Mouse (Mus musculus) intestine, embryonic 16.5 days (tissue): ENCODE data around the gene BC030499. TPM values are rescaled to one million over a fixed set of nuclear protein-coding genes. Genes with fewer than 3 reads are reported as not detected.
A peak's percentile ranks its signal among the peaks of the same experiment; 100 is the strongest.

ENCODE experiments used
- ATAC-seq: fragments of 200-750 bp; cut with Nextera tagmentation; 2 replicates; pipeline ENCODE4 v1.8.0; 2017; ENCODE audit warnings: moderate TSS enrichment, moderate library complexity
- H3K27ac ChIP-seq: fragments of 300-500 bp; sonication (generic); 2 replicates; pipeline ENCODE4 v1.5.1; 2014; ENCODE audit warnings: mild to moderate bottlenecking, low read length
- H3K27me3 ChIP-seq: fragments of 300-500 bp; sonication (generic); replicated peaks from 2 replicates; pipeline ENCODE4 v1.6.1; 2014; ENCODE audit warnings: low read length, control low read depth, mixed read lengths; ENCODE audit not compliant: control insufficient read depth, insufficient read depth
- H3K36me3 ChIP-seq: fragments of 300-500 bp; sonication (generic); 2 replicates; pipeline ENCODE4 v1.6.1; 2014; ENCODE audit warnings: low read length, control low read depth; ENCODE audit not compliant: control insufficient read depth, insufficient read depth
- H3K4me1 ChIP-seq: fragments of 300-500 bp; sonication (generic); 2 replicates; pipeline ENCODE4 v1.6.1; 2014; ENCODE audit warnings: low read length, control low read depth, mixed read lengths; ENCODE audit not compliant: control insufficient read depth, insufficient read depth
- H3K4me2 ChIP-seq: fragments of 300-500 bp; sonication (generic); 2 replicates; pipeline ENCODE4 v1.6.1; 2014; ENCODE audit warnings: low read depth, low read length, control low read depth
- H3K4me3 ChIP-seq: fragments of 300-500 bp; sonication (generic); 2 replicates; pipeline ENCODE4 v1.5.1; 2014; ENCODE audit warnings: mild to moderate bottlenecking, low read length
- H3K9ac ChIP-seq: fragments of 300-500 bp; sonication (generic); 2 replicates; pipeline ENCODE4 v1.6.1; 2014; ENCODE audit warnings: low read depth, low read length
- H3K9me3 ChIP-seq: fragments of 300-500 bp; sonication (generic); 2 replicates; pipeline ENCODE4 v1.6.1; 2016; ENCODE audit warnings: low read length, control low read depth; ENCODE audit not compliant: control insufficient read depth
- WGBS: fragments of 180-500 bp; shearing (Covaris S2); extraction: QIAGEN DNeasy Blood & Tissue Kit; methylation state at CpG from one replicate; pipeline ENCODE4 v1.1.7; 2014; 5-methylcytosine and 5-hydroxymethylcytosine counted together
- polyA plus RNA-seq: library from polyadenylated mRNA; unstranded; fragments of >200 nt; fragmentation: Nextera tagmentation; extraction: Ambion mirVana; gene quantifications from 2 replicates; pipeline ENCODE4 v1.2.1, GENCODE M21; 2015

BC030499 gene
- polyA plus RNA-seq: 0.32 TPM in 1 of 2 replicates, not detected in the other

DNA sequence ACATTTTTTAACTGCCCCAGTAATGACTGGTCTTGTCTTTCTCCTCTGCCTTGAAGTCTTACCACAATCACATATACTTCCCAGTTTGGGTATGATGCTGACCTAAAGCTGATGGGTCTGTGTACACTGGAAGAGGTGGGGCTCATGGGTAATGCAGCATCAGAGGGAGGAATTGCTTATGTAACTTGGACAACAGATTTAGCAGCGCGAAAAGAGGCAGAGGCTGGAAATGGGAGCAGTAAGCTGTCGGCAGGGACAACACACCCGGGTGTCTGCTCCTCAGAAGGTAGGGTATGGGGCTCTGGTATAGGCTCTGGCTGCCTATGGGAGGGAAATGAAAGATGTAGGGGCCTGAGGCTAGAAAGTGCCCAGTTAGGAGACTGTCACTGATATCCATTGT lies at the start of gene BC030499:
TSS of gene BC030499 (plus strand) at position 188 of the 400 bp plus-strand sequence.
- Histone ChIP-seq H3K9me3 (no peaks in the 10 kb centered on the region), H3K27ac (no peak within 1 kb of the TSS), H3K4me1 (no peaks in the 10 kb centered on the region; the same call in 1 of the 2 replicates), H3K4me3 (no peak within 1 kb of the TSS), H3K27me3 (no peaks in the 10 kb centered on the region), H3K36me3 (peaks cover 18% of the 10 kb centered on the region), H3K4me2 (no peak within 1 kb of the TSS), H3K9ac (no peak within 1 kb of the TSS)
- 91% methylated on average over 4 of the region's 4 CpGs for WGBS
- no peak for ATAC-seq

DNA sequence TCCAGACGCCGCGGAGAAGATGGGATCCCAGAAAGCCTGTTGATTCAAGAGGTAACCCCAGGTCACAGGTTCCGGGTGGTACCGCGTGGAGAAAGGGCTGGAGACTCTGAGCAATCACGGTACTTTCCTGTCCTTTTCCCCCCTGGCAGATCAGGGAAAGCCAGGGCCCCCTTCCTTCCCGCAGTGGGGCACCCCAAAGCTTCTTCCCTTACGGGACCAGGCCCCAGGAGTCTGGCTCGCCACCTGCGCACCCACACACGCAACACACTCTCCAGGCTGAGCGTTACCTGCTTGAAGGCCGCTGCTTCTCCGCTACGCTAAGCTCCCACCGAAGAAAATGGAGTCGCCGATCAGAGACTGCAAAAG lies 45.4 kb upstream of the BC030499 start:
- Histone ChIP-seq H3K4me1 (peaks cover 19% of the 10 kb centered on the region), H3K4me3 (peak overlapping the region; percentile 74), H3K27ac (peak overlapping the region; percentile 99), H3K9ac (peak overlapping the region; percentile 81), H3K9me3 (no peaks in the 10 kb centered on the region), H3K27me3 (no peaks in the 10 kb centered on the region), H3K36me3 (peaks cover 4% of the 10 kb centered on the region), H3K4me2 (peak overlapping the region; percentile 61)
- ATAC-seq: no peak; the same call in 1 of the 2 replicates
- under 1% methylated on average over 19 of the region's 19 CpGs for WGBS

DNA sequence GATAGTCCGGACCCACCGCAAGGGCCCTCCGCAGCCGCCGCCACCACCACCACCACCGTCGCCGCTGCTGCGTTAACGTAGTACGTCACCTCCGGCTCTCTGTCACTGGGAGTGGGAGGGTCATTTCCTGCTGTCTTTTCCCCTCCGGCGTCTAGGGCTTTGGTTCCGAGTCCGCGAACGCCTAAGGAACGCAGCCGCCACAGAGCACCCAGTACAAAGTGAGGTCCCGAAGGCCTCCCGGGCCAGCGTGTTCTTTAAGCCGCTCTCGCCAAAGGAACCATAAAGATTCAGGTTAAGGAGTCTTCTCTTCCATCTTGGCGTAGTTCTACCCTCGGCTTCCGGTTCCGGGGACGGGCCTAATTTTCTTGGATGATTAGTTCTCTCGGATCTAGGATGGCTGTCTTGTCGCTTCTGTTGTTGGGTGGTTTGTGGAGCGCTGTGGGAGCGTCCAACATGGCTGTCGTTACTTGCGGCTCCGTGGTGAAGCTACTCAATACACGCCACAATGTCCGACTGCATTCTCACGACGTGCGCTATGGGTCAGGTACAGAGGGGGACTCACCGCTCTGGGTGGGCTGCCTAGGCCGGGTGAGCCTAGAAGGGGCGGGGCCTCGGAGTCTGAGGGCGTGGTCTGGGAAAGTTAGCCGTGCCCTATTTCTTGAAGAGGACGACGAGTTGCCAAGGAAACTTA lies 44.9 kb upstream of the BC030499 start, which contains the start of the genes Sdf2 and Supt6:
TSS of gene Sdf2 (plus strand) at position 120 of the 691 bp plus-strand sequence.
TSS of gene Supt6 (minus strand) at position 361 of the 691 bp plus-strand sequence.
- H3K9me3 ChIP-seq: no peaks in the 10 kb centered on the region
- H3K4me1 ChIP-seq: peaks cover 19% of the 10 kb centered on the region
- WGBS: under 1% methylated on average over 50 of the region's 50 CpGs
- no peaks in the 10 kb centered on the region; the same call in 1 of the 2 replicates for H3K36me3 ChIP-seq
- peak within 1 kb of the TSS; percentile 99 for H3K27ac ChIP-seq
- no peaks in the 10 kb centered on the region for H3K27me3 ChIP-seq
- peak within 1 kb of the TSS; percentile 74 for H3K4me3 ChIP-seq
- H3K4me2 ChIP-seq: peak within 1 kb of the TSS; percentile 70
- H3K9ac ChIP-seq: peak within 1 kb of the TSS; percentile 81
- ATAC-seq: peak; percentile 94

DNA sequence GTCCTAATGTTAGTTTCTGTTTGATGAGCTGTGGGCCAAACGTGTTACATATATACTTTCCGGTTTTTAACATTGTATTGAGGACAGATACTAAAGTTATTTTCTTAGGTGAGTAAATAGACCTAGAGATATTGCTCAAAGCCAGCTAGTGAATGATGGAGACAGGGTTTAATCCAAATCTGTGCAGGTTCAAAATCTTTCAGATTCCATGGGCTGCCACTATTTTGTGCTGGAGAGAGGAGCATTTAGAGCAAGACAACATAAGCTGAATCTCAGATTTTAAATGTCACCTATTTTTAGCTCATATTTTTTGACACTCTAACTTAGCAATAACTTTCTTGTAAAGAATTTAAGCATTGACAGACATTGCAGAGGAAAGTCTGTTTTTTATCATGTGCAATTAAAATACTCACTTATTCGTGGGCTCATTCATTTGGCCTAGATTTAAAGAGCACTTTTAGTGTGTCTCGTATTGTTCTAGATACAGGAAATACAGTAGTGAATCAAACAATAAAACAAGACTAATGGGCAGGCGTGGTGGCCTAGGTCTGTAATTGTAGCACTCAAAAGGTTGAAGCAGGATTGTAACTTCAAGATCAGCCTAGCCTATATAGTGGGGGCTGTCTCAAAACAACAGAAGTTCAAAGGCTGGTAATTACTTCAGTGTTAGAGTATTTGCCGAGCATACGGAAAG lies 44.2 kb upstream of the BC030499 start:
- H3K9me3 ChIP-seq: no peaks in the 10 kb centered on the region
- WGBS: 31% methylated on average over 7 of the region's 7 CpGs
- H3K4me1 ChIP-seq: peaks cover 19% of the 10 kb centered on the region
- H3K9ac ChIP-seq: peak overlapping the region; percentile 81
- H3K4me2 ChIP-seq: peak overlapping the region; percentile 70
- peak overlapping the region; percentile 99 for H3K27ac ChIP-seq
- H3K36me3 ChIP-seq: no peaks in the 10 kb centered on the region; the same call in 1 of the 2 replicates
- no peaks in the 10 kb centered on the region for H3K27me3 ChIP-seq
- ATAC-seq: no peak
- H3K4me3 ChIP-seq: peak overlapping the region; percentile 74

DNA sequence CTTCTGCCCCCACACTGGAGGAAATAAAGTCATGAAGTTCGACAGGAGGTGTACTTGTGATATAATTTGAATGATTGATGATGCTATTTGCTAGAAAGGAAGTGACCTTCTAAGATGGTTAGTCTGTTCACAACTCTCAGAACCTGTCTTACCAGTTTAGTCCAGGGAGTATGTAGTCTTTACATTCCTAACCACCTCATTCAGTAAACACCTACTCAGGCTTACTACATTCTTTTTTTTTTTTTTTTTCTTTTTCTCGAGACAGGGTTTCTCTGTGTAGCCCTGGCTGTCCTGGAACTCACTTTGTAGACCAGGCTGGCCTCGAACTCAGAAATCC lies 43.7 kb upstream of the BC030499 start:
- no peak; the same call in 1 of the 2 replicates for ATAC-seq
- Histone ChIP-seq H3K27me3 (no peaks in the 10 kb centered on the region), H3K9ac (no peak overlapping the region), H3K4me3 (peak overlapping the region; percentile 19; the same call in 1 of the 2 replicates), H3K27ac (peak overlapping the region; percentile 52; the same call in 1 of the 2 replicates), H3K9me3 (no peaks in the 10 kb centered on the region), H3K4me1 (peaks cover 19% of the 10 kb centered on the region), H3K36me3 (peaks cover 3% of the 10 kb centered on the region; the same call in 1 of the 2 replicates), H3K4me2 (peak overlapping the region; percentile 70)
- WGBS: 33% methylated on average over 3 of the region's 3 CpGs

DNA sequence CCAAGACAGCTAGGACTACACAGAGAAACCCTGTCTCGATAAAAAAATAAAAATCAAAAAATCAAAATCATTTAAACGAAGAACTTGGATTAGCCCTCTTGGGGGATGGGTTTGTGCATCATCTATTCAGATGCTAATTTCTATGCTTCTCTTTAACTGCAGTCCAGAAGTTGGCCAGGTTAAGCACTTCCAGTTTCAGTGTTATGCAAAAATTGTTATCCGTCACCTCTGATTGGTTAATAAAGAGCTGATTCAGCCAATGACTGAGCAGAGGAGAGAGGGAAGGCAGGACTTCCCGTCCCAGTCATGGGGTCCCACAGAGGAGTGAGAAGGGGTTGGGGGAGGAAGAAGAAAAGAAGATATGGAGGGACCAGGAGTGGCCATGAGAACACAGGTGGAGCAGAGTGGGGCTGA lies 42.9 kb upstream of the BC030499 start:
- Histone ChIP-seq H3K27ac (no peak overlapping the region), H3K9me3 (no peaks in the 10 kb centered on the region), H3K9ac (no peak overlapping the region), H3K4me2 (no peak overlapping the region), H3K27me3 (no peaks in the 10 kb centered on the region), H3K36me3 (peaks cover 9% of the 10 kb centered on the region; the same call in 1 of the 2 replicates), H3K4me1 (peaks cover 19% of the 10 kb centered on the region), H3K4me3 (no peak overlapping the region)
- ATAC-seq: no peak
- 70% methylated on average over 4 of the region's 4 CpGs for whole genome bisulfite sequencing

DNA sequence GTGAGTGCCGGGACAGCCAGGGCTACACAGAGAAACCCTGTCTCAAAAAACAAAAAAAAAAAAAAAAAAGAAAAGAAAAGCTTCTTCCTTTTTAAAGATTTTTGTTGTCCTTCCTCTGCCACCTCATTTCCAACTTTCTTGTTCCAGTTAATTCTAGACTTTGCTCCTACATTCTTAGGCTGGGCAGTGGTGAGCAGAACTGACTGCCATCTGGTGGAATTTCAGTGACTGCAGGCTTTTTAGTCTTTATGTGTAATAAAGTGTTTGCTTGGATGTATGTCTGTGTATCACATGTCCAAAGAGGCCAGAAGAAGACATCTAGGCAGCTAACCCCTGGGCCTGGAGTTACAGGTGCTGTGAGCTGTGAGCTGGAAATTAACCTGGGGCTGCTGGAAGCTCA lies 34.0 kb upstream of the BC030499 start:
- Histone ChIP-seq H3K4me3 (no peak overlapping the region), H3K27me3 (no peaks in the 10 kb centered on the region), H3K36me3 (peaks cover 16% of the 10 kb centered on the region), H3K27ac (no peak overlapping the region), H3K9ac (no peak overlapping the region), H3K4me1 (no peaks in the 10 kb centered on the region), H3K9me3 (no peaks in the 10 kb centered on the region), H3K4me2 (no peak overlapping the region)
- no peak for ATAC-seq
- WGBS: 100% methylated on average over 1 of the region's 1 CpGs

DNA sequence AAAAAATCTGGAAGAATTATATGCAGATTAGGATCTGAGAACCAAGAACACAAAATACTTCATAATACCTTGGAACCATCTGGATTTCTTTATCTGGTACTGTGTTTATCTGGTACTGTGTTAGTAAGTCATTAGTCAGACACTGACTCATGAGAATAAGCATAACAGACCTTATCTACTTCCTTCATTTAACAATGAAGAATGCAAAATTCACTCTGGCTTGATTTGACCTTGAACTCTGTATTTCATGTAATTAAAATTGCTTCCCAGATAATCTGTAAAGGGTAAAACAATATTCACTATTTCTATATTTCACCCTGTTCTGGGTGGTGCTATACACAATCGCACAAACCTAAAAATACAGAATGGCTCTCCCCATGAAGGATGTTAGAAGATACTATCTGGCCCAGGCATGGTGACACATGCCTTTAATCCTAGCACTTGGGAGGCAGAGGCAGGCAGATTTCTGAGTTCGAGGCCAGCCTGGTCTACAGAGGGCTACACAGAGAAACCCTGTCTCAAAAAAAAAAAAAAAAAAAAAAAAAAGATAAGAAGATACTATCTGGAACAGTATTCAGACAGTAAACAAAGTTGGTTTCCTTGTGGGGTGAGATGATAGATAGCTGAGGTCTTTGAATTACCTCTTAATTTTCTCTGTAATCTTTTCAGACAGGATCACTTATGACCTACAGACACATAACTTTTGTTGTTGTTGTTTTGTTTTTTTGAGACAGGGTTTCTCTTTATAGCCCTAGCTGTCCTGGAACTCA lies 30.0 kb upstream of the BC030499 start:
- no peak for ATAC-seq
- 89% methylated on average over 2 of the region's 2 CpGs for WGBS
- H3K36me3 ChIP-seq: peaks cover 3% of the 10 kb centered on the region; the same call in 1 of the 2 replicates

More for the DNA sequence above, 30.0 kb upstream of the BC030499 start:
- Histone ChIP-seq H3K27me3 (no peaks in the 10 kb centered on the region), H3K4me1 (peaks cover 5% of the 10 kb centered on the region; the same call in 1 of the 2 replicates), H3K9me3 (no peaks in the 10 kb centered on the region), H3K4me2 (peak overlapping the region; percentile 46; the same call in 1 of the 2 replicates), H3K27ac (no peak overlapping the region), H3K4me3 (peak overlapping the region; percentile 89), H3K9ac (peak overlapping the region; percentile 45; the same call in 1 of the 2 replicates)
